Mouse (Mus musculus) spleen, adult 2 months (tissue): ENCODE measurements at regions not wholly inside any gene's neighbourhood (a gene's known extent, or its start where the extent isn't known, plus 50 kb on each side); places are given as distances from the start of the nearest gene placed in this dataset.

ENCODE experiments used
- CTCF ChIP-seq: fragments of 200-500 bp; IDR thresholded peaks from 2 replicates; pipeline ENCODE4 v1.5.1; 2011; ENCODE audit warnings: mild to moderate bottlenecking, inconsistent platforms; ENCODE audit not compliant: insufficient read depth, insufficient read length, insufficient replicate concordance; ENCODE audit errors: extremely low read depth
- POLR2A ChIP-seq: fragments of 200-500 bp; IDR thresholded peaks from 2 replicates; pipeline ENCODE4 v1.6.1; 2011; ENCODE audit warnings: low read depth, low read length, inconsistent platforms

- TF ChIP-seq CTCF (no peak), POLR2A (no peak)
Measured at GRCm38 (mm10) chr9:61162884-61163283, 209.3 kb upstream of the Tle3 start.
